In the genomic region with DNA sequence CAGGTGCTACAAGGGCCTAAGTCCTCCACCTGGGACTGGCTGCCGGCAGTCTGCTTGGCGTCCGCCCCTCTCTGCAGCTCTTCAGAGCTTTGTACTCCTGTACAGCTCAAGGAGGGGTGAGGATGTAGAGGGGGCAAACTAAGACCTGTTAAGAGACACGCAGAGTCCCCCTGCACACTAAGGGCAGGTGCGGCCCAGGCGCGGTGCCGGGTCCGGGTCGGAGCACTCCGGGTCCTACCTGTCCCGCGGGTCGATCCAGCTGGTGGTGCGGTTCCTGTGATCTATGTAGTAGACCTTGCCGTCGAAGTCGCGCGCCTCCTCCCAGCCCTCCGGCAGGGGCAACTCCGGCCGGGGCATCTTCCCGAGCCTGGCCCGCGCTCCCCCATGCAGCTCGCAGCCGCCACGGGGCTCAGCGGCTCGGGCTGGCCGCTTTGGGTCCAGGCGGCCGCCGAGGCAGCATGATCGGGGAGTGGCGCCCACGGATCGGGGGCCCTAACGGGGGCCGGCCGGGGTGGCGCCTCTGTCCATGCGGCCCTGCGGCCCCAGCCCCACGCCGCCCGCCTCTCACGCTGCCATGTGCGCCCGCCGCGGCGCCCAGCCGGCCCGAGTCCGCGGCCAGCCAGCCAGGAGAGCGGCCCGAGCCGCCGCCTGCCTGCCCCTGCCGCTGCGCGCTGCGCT, we compare ENCODE assay signal across 8 mouse cellular contexts. TPM values are rescaled to one million over a fixed set of nuclear protein-coding genes. Genes with fewer than 3 reads are reported as not detected.
DNase-seq lines count a peak whose midpoint lies in the region; ATAC-seq and TF ChIP-seq lines count a peak whose summit lies in the region.

No protein-coding gene starts in this region.

- peak overlapping the region; percentile 91 for H3K4me3 ChIP-seq in kidney, adult 2 months (ENCODE audit: insufficient read depth, low read depth, low read length)
- H3K4me3 ChIP-seq in forebrain, embryonic 13.5 days = peak overlapping the region; percentile 81
- H3K4me3 ChIP-seq in kidney, embryonic 16.5 days (ENCODE audit: low read length) = peak overlapping the region; percentile 75
- peak overlapping the region; percentile 84 for H3K4me3 ChIP-seq in midbrain, embryonic 16.5 days (ENCODE audit: low read depth, low read length)

- TF ChIP-seq POLR2A in kidney, adult 2 months (IDR thresholded peaks at IDR 0.05; ENCODE audit: low read depth, low read length) = no peak

- no peak for DNase-seq in kidney, adult 2 months
- no peak for DNase-seq in kidney, adult 9 months
- DNase-seq in WW6 (ENCODE audit: low read depth, low spot score) = peak; percentile 49
- no peak for DNase-seq in c-Kit-positive CD71-positive TER-119-positive erythroid progenitor cells, embryonic 14.5 days (ENCODE audit: low spot score)
- no peak for DNase-seq in gastrocnemius, postnatal 36 days

- no peaks in the 10 kb centered on the region for H3K36me3 ChIP-seq in kidney, adult 2 months (ENCODE audit: control insufficient read depth, insufficient read depth, low read length)
- H3K36me3 ChIP-seq in forebrain, embryonic 13.5 days (ENCODE audit: poor library complexity, severe bottlenecking) = no peaks in the 10 kb centered on the region
- H3K36me3 ChIP-seq in kidney, embryonic 16.5 days (ENCODE audit: insufficient read depth, low read length) = no peaks in the 10 kb centered on the region
- no peaks in the 10 kb centered on the region for H3K36me3 ChIP-seq in midbrain, embryonic 16.5 days (ENCODE audit: control insufficient read depth, insufficient read depth, low read length)

- H3K9ac ChIP-seq in forebrain, embryonic 13.5 days = peak overlapping the region; percentile 89
- peak overlapping the region; percentile 83 for H3K9ac ChIP-seq in kidney, embryonic 16.5 days (replicated peaks; ENCODE audit: low read length)
- H3K9ac ChIP-seq in midbrain, embryonic 16.5 days (ENCODE audit: low read depth, low read length) = peak overlapping the region; percentile 84

- H3K27ac ChIP-seq in kidney, adult 2 months (ENCODE audit: insufficient read depth, low read depth, low read length) = peak overlapping the region; percentile 90
- H3K27ac ChIP-seq in forebrain, embryonic 13.5 days = peak overlapping the region; percentile 68
- H3K27ac ChIP-seq in kidney, embryonic 16.5 days (ENCODE audit: low read length) = peak overlapping the region; percentile 68
- peak overlapping the region; percentile 50 for H3K27ac ChIP-seq in midbrain, embryonic 16.5 days (ENCODE audit: low read length)

- H3K4me1 ChIP-seq in kidney, adult 2 months (ENCODE audit: control insufficient read depth, insufficient read depth, low read length) = peaks cover 18% of the 10 kb centered on the region; the same call in 1 of the 2 replicates
- H3K4me1 ChIP-seq in forebrain, embryonic 13.5 days = peaks cover 49% of the 10 kb centered on the region
- peaks cover 21% of the 10 kb centered on the region; the same call in 1 of the 2 replicates for H3K4me1 ChIP-seq in kidney, embryonic 16.5 days (ENCODE audit: insufficient read depth, low read length)
- H3K4me1 ChIP-seq in midbrain, embryonic 16.5 days (ENCODE audit: control insufficient read depth, insufficient read depth, low read length) = peaks cover 9% of the 10 kb centered on the region

- H3K27me3 ChIP-seq in kidney, adult 2 months (replicated peaks; ENCODE audit: control insufficient read depth, insufficient read depth, low read length) = no peaks in the 10 kb centered on the region
- H3K27me3 ChIP-seq in forebrain, embryonic 13.5 days = peaks cover 11% of the 10 kb centered on the region; the same call in 1 of the 2 replicates
- peaks cover 4% of the 10 kb centered on the region; the same call in 1 of the 2 replicates for H3K27me3 ChIP-seq in kidney, embryonic 16.5 days (ENCODE audit: insufficient read depth, low read length)
- H3K27me3 ChIP-seq in midbrain, embryonic 16.5 days (ENCODE audit: control insufficient read depth, insufficient read depth, low read depth, low read length) = 0 out of 2 replicates have a peak, but pooled peaks cover 2% of the 10 kb centered on the region

- 6% methylated on average over 63 of the region's 66 CpGs for WGBS in kidney, adult 2 months
- WGBS in forebrain, embryonic 13.5 days = under 1% methylated on average over 53 of the region's 66 CpGs
- WGBS in kidney, embryonic 16.5 days = under 1% methylated on average over 48 of the region's 66 CpGs
- under 1% methylated on average over 36 of the region's 66 CpGs for WGBS in midbrain, embryonic 16.5 days

- peak overlapping the region; percentile 82 for H3K4me2 ChIP-seq in forebrain, embryonic 13.5 days
- H3K4me2 ChIP-seq in kidney, embryonic 16.5 days (replicated peaks; ENCODE audit: low read depth, low read length) = peak overlapping the region; percentile 83
- peak overlapping the region; percentile 56 for H3K4me2 ChIP-seq in midbrain, embryonic 16.5 days (ENCODE audit: low read length)

- intact Hi-C loops in gastrocnemius, postnatal 36 days (cut with DNase I) = no loop called here

- no peaks in the 10 kb centered on the region for H3K9me3 ChIP-seq in forebrain, embryonic 13.5 days (replicated peaks)
- no peaks in the 10 kb centered on the region for H3K9me3 ChIP-seq in kidney, embryonic 16.5 days (ENCODE audit: low read length)
- no peaks in the 10 kb centered on the region for H3K9me3 ChIP-seq in midbrain, embryonic 16.5 days (replicated peaks; ENCODE audit: control insufficient read depth, low read length, poor library complexity, severe bottlenecking)

- peak; percentile 61 for ATAC-seq in forebrain, embryonic 13.5 days
- peak; percentile 65 for ATAC-seq in kidney, embryonic 16.5 days (ENCODE audit: low FRiP score, low TSS enrichment)
- ATAC-seq in midbrain, embryonic 16.5 days = peak; percentile 53

- TF ChIP-seq CTCF in kidney, adult 2 months (conservative IDR thresholded peaks at IDR 0.05; ENCODE audit: insufficient read depth, insufficient read length, low read depth, low read length) = no peak

RNA-seq across cellular contexts. Expression of gene Wwc1, which starts 0.5 kb away (rescaled TPM):
- polyA plus RNA-seq in kidney, adult 2 months (2012; rRNA removed) = 91.9 and 110 TPM in 2 replicates
- 8.6 and 8.8 TPM in 2 replicates for polyA plus RNA-seq in forebrain, embryonic 13.5 days (2015; fragmentation: Nextera tagmentation; extraction: Ambion mirVana)
- polyA plus RNA-seq in kidney, embryonic 16.5 days (2015; fragmentation: Nextera tagmentation; extraction: Ambion mirVana) = 5.9 and 8.3 TPM in 2 replicates
- polyA plus RNA-seq in midbrain, embryonic 16.5 days (2015; fragmentation: Nextera tagmentation; extraction: Ambion mirVana) = 6.9 and 7.8 TPM in 2 replicates
- total RNA-seq in gastrocnemius, postnatal 36 days (2021) = under 1 TPM in 1 of 2 experiments, not detected in 1; 0.31 TPM
